Mouse (Mus musculus) E14TG2a.4 (cell line): Measurements from ENCODE around the gene Ampd2.

Experiments
- H3K27me3 ChIP-seq: 2 replicates; pipeline ENCODE4 v1.6.1; 2014; ENCODE audit warnings: low read length, control low read depth; ENCODE audit not compliant: insufficient read depth
- H3K36me3 ChIP-seq: 2 replicates; pipeline ENCODE4 v1.6.1; 2014; ENCODE audit warnings: low read length, control low read depth; ENCODE audit not compliant: insufficient read depth
- H3K4me1 ChIP-seq: replicated peaks from 2 replicates; pipeline ENCODE4 v1.6.1; 2014; ENCODE audit warnings: low read depth, low read length, control low read depth
- H3K4me3 ChIP-seq: replicated peaks from 2 replicates; pipeline ENCODE4 v1.5.1; 2014; ENCODE audit warnings: mild to moderate bottlenecking, low read length
- H3K9me3 ChIP-seq: 2 replicates; pipeline ENCODE4 v1.6.1; 2014; ENCODE audit warnings: low read length, control low read depth
- CTCF ChIP-seq: conservative IDR thresholded peaks from 2 replicates; pipeline ENCODE4 v1.5.1; 2014; ENCODE audit warnings: low read length
- NANOG ChIP-seq: IDR thresholded peaks from 2 replicates; pipeline ENCODE4 v1.6.1; 2014; ENCODE audit warnings: borderline replicate concordance, low read length, mixed read lengths
- POU5F1 ChIP-seq: IDR thresholded peaks from 2 replicates; pipeline ENCODE4 v1.6.1; 2014; ENCODE audit warnings: low read length, borderline replicate concordance

The Ampd2 gene

GRCm38 (mm10) chr3:108070295-108071293 lies 15.9 kb downstream of the Ampd2 start:
- H3K4me1 ChIP-seq = peaks cover 19% of the 10 kb centered on the region
- peaks cover 30% of the 10 kb centered on the region for H3K36me3 ChIP-seq
- H3K27me3 ChIP-seq = no peaks in the 10 kb centered on the region
- no peaks in the 10 kb centered on the region for H3K9me3 ChIP-seq
- no peak overlapping the region for H3K4me3 ChIP-seq
- TF ChIP-seq CTCF = peak; percentile 95
- no peak for TF ChIP-seq NANOG
- no peak for TF ChIP-seq POU5F1

GRCm38 (mm10) chr3:108069231-108069870 lies 17.1 kb downstream of the Ampd2 start:
- peaks cover 18% of the 10 kb centered on the region for H3K36me3 ChIP-seq
- H3K9me3 ChIP-seq = no peaks in the 10 kb centered on the region
- 0 out of 2 replicates have a peak overlapping the region, but pooled peaks have one; percentile 10 for H3K4me3 ChIP-seq
- peaks cover 18% of the 10 kb centered on the region for H3K4me1 ChIP-seq
- H3K27me3 ChIP-seq = no peaks in the 10 kb centered on the region
- no peak for TF ChIP-seq CTCF
- TF ChIP-seq POU5F1 = no peak
- no peak for TF ChIP-seq NANOG

GRCm38 (mm10) chr3:108068826-108069225 lies 17.6 kb downstream of the Ampd2 start:
- no peak for TF ChIP-seq POU5F1
- no peak for TF ChIP-seq NANOG
- TF ChIP-seq CTCF = no peak
- H3K9me3 ChIP-seq = no peaks in the 10 kb centered on the region
- 0 out of 2 replicates have a peak overlapping the region, but pooled peaks have one; percentile 10 for H3K4me3 ChIP-seq
- peaks cover 14% of the 10 kb centered on the region for H3K4me1 ChIP-seq
- H3K27me3 ChIP-seq = no peaks in the 10 kb centered on the region
- H3K36me3 ChIP-seq = peaks cover 13% of the 10 kb centered on the region

- H3K4me1 ChIP-seq = peaks cover 14% of the 10 kb centered on the region
- peaks cover 7% of the 10 kb centered on the region for H3K36me3 ChIP-seq
- H3K9me3 ChIP-seq = no peaks in the 10 kb centered on the region
- TF ChIP-seq CTCF (no peak), NANOG (no peak), POU5F1 (no peak)
- no peak overlapping the region for H3K4me3 ChIP-seq
- peaks cover 4% of the 10 kb centered on the region; the same call in 1 of the 2 replicates for H3K27me3 ChIP-seq
Measured at GRCm38 (mm10) chr3:108067370-108067934, 19.0 kb downstream of the Ampd2 start.

GRCm38 (mm10) chr3:108065551-108065950 lies 20.9 kb downstream of the Ampd2 start:
- Histone ChIP-seq H3K36me3 (no peaks in the 10 kb centered on the region), H3K9me3 (no peaks in the 10 kb centered on the region), H3K4me1 (peaks cover 17% of the 10 kb centered on the region), H3K27me3 (peaks cover 4% of the 10 kb centered on the region; the same call in 1 of the 2 replicates), H3K4me3 (no peak overlapping the region)
- no peak for TF ChIP-seq POU5F1
- no peak for TF ChIP-seq NANOG
- TF ChIP-seq CTCF = no peak

GRCm38 (mm10) chr3:108064672-108065071 lies 21.8 kb downstream of the Ampd2 start:
- TF ChIP-seq CTCF = no peak
- Histone ChIP-seq H3K27me3 (peaks cover 4% of the 10 kb centered on the region; the same call in 1 of the 2 replicates), H3K36me3 (no peaks in the 10 kb centered on the region), H3K9me3 (no peaks in the 10 kb centered on the region), H3K4me1 (peaks cover 13% of the 10 kb centered on the region), H3K4me3 (no peak overlapping the region)

- Histone ChIP-seq H3K27me3 (peaks cover 6% of the 10 kb centered on the region; the same call in 1 of the 2 replicates), H3K4me3 (no peak overlapping the region), H3K4me1 (peaks cover 4% of the 10 kb centered on the region), H3K9me3 (no peaks in the 10 kb centered on the region), H3K36me3 (no peaks in the 10 kb centered on the region)
- TF ChIP-seq NANOG (no peak), CTCF (no peak), POU5F1 (no peak)
Measured at GRCm38 (mm10) chr3:108062648-108063047, 23.8 kb downstream of the Ampd2 start.

GRCm38 (mm10) chr3:108061420-108061819 lies 25.0 kb downstream of the Ampd2 start:
- no peak overlapping the region for H3K4me3 ChIP-seq
- peaks cover 4% of the 10 kb centered on the region for H3K4me1 ChIP-seq
- TF ChIP-seq CTCF (peak; percentile 99), POU5F1 (no peak)
- peaks cover 6% of the 10 kb centered on the region; the same call in 1 of the 2 replicates for H3K27me3 ChIP-seq
- no peaks in the 10 kb centered on the region for H3K9me3 ChIP-seq
- H3K36me3 ChIP-seq = no peaks in the 10 kb centered on the region
